Mouse (Mus musculus): ENCODE results near the gene Kif27. TPM values are rescaled to one million over a fixed set of nuclear protein-coding genes. Genes with fewer than 3 reads are reported as not detected.

The Kif27 gene
- polyA plus RNA-seq, 1 experiment: 0.02 TPM

DNA sequence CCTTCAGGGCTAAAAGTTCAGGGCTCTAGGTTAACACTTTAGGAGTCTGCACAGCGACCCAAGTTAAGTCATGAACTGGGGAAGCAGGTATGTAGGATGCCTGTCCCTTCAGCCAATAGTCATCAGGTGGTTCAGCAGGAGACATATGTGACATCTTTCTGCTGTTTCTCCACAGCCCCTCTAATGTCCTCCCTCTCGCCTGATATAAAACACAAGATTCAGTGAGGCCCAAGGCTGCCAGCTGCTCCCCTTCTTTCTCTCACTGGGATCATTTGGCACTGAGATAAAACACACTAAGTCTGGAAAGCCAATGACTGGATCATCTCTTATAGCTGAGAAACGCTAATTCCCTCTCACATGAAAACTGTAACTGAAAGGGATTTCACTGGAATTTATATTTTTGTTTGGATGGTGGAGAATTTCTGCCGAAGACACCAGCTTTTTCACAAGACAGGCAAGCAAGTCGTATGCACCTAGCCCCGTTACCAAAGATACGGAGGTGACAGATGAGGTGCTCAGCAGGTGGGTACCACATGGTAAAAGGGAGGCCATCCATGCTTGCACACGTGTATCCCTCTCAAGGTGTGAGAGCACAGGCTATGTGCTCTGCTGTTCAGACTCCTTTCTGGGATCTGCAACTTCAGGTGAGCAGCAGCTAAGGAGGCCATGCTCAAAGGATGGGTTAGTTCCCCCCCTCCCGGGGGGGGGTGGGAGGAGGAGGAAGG, 56.3 kb downstream of the Kif27 start:
- no peak overlapping the region for H3K4me3 ChIP-seq (ENCODE audit: extremely low read depth, insufficient read depth, insufficient read length)
- H3K27ac ChIP-seq (ENCODE audit: insufficient read depth, low read length): no peak overlapping the region
- H3K27me3 ChIP-seq (ENCODE audit: control insufficient read depth, insufficient read depth, low read length): no peaks in the 10 kb centered on the region
- DNase-seq (ENCODE audit: low read depth in 1 of 2, low spot score in 2 of 2): no peak
- no peaks in the 10 kb centered on the region for H3K4me1 ChIP-seq (ENCODE audit: control insufficient read depth, insufficient read depth, insufficient read length)
- H3K36me3 ChIP-seq (ENCODE audit: control insufficient read depth, insufficient read depth, low read length): no peaks in the 10 kb centered on the region
- TF ChIP-seq POLR2A (IDR thresholded peaks at IDR 0.05; ENCODE audit: low read depth, low read length): no peak
- 86% methylated on average over 9 of the region's 9 CpGs for WGBS

- no peak for TF ChIP-seq POLR2A (IDR thresholded peaks at IDR 0.05; ENCODE audit: low read depth, low read length)
- no peak for TF ChIP-seq CTCF (IDR thresholded peaks at IDR 0.05; ENCODE audit: extremely low read depth, insufficient read depth, insufficient read length, insufficient replicate concordance)
- WGBS: 92% methylated on average over 6 of the region's 6 CpGs
- DNase-seq (ENCODE audit: low read depth in 1 of 2, low spot score in 2 of 2): no peak
- H3K36me3 ChIP-seq (ENCODE audit: control insufficient read depth, insufficient read depth, low read length): no peaks in the 10 kb centered on the region
- H3K4me3 ChIP-seq (ENCODE audit: extremely low read depth, insufficient read depth, insufficient read length): no peak overlapping the region
- no peaks in the 10 kb centered on the region for H3K4me1 ChIP-seq (ENCODE audit: control insufficient read depth, insufficient read depth, insufficient read length)
- H3K27ac ChIP-seq (ENCODE audit: insufficient read depth, low read length): no peak overlapping the region
- no peaks in the 10 kb centered on the region for H3K27me3 ChIP-seq (ENCODE audit: control insufficient read depth, insufficient read depth, low read length)
Observed at GRCm38 (mm10) chr13:58301961-58302360, 57.0 kb downstream of the Kif27 start.

DNA sequence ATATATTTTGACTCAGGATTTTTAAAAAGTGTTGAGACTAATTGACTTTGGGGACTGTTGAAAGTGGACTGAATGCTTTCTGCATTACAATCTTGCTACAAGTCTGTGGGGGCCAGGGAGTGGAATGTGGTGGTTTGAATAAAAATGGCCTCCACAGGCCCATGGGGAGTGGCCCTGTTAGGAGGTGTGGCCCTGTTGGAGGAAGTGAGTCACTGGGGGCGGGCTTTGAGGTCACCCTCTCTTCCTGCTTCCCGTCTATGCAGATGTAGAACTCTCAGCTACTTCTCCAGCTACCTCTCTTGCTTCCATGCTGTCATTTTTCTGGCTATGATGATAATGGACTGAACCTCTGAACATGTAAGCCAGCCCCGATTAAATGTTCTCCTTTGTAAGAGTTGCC, 60.2 kb downstream of the Kif27 start:
- Histone ChIP-seq H3K27me3 (ENCODE audit: control insufficient read depth, insufficient read depth, low read length) (no peaks in the 10 kb centered on the region), H3K4me1 (ENCODE audit: control insufficient read depth, insufficient read depth, insufficient read length) (no peaks in the 10 kb centered on the region), H3K27ac (ENCODE audit: insufficient read depth, low read length) (no peak overlapping the region)

GRCm38 (mm10) chr13:58295582-58295981, 63.3 kb downstream of the Kif27 start:
- 82% methylated on average over 3 of the region's 3 CpGs for WGBS
- no peak for DNase-seq (ENCODE audit: low read depth in 1 of 2, low spot score in 2 of 2)
- H3K36me3 ChIP-seq (ENCODE audit: control insufficient read depth, insufficient read depth, low read length): no peaks in the 10 kb centered on the region
- no peak for TF ChIP-seq POLR2A (IDR thresholded peaks at IDR 0.05; ENCODE audit: low read depth, low read length)
- no peak for TF ChIP-seq CTCF (IDR thresholded peaks at IDR 0.05; ENCODE audit: extremely low read depth, insufficient read depth, insufficient read length, insufficient replicate concordance)
- no peaks in the 10 kb centered on the region for H3K27me3 ChIP-seq (ENCODE audit: control insufficient read depth, insufficient read depth, low read length)
- no peak overlapping the region for H3K27ac ChIP-seq (ENCODE audit: insufficient read depth, low read length)
- no peak overlapping the region for H3K4me3 ChIP-seq (ENCODE audit: extremely low read depth, insufficient read depth, insufficient read length)
- H3K4me1 ChIP-seq (ENCODE audit: control insufficient read depth, insufficient read depth, insufficient read length): no peaks in the 10 kb centered on the region

More for the DNA sequence above, 60.2 kb downstream of the Kif27 start:
- no peak for TF ChIP-seq CTCF (IDR thresholded peaks at IDR 0.05; ENCODE audit: extremely low read depth, insufficient read depth, insufficient read length, insufficient replicate concordance)
- TF ChIP-seq POLR2A (IDR thresholded peaks at IDR 0.05; ENCODE audit: low read depth, low read length): no peak
- 80% methylated on average over 3 of the region's 3 CpGs for whole genome bisulfite sequencing
- DNase-seq (ENCODE audit: low read depth in 1 of 2, low spot score in 2 of 2): no peak
- Histone ChIP-seq H3K36me3 (ENCODE audit: control insufficient read depth, insufficient read depth, low read length) (no peaks in the 10 kb centered on the region), H3K4me3 (ENCODE audit: extremely low read depth, insufficient read depth, insufficient read length) (no peak overlapping the region)

DNA sequence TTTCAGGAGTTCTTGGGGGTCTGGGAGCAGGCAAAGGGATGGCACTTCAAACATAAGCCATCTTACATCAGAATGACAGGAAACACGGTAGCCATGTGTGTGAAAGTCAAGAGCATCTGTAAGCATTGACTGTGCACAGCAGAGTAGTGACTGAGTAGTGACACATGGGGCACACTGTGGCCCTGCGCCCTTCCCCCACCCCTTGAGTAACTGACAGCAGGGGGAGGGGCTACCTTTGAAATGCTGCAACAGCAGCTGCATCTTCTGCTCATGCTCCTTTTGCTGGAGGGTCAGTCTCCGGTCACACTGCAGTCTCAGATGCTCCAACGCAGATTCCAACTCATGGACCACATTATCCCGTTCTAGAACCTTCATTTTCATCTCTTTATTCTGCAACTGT, 66.1 kb downstream of the Kif27 start:
- no peak overlapping the region for H3K27ac ChIP-seq (ENCODE audit: insufficient read depth, low read length)
- no peaks in the 10 kb centered on the region for H3K27me3 ChIP-seq (ENCODE audit: control insufficient read depth, insufficient read depth, low read length)
- H3K4me3 ChIP-seq (ENCODE audit: extremely low read depth, insufficient read depth, insufficient read length): no peak overlapping the region
- TF ChIP-seq CTCF (IDR thresholded peaks at IDR 0.05; ENCODE audit: extremely low read depth, insufficient read depth, insufficient read length, insufficient replicate concordance) (no peak), POLR2A (IDR thresholded peaks at IDR 0.05; ENCODE audit: low read depth, low read length) (no peak)
- DNase-seq (ENCODE audit: low read depth in 1 of 2, low spot score in 2 of 2): no peak
- H3K36me3 ChIP-seq (ENCODE audit: control insufficient read depth, insufficient read depth, low read length): no peaks in the 10 kb centered on the region
- H3K4me1 ChIP-seq (ENCODE audit: control insufficient read depth, insufficient read depth, insufficient read length): no peaks in the 10 kb centered on the region
- 73% methylated on average over 5 of the region's 5 CpGs for WGBS

DNA sequence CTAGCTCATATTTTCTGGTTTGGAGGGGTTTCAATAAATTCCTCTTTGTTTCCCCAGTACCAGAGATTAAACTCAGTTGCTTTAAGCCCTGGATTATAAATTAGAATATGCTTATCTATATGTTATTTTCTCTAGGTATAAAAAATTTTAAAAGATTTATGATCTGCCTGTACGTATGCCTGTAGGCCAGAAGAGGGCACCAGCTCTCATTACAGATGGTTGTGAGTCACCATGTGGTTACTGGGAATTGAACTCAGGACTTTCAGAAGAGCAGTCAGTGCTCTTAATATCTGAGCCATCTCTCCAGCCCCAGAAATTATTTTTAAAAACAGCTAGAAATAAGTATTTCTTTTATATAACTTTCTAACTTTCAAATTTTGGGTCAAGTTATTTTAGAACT, 69.6 kb downstream of the Kif27 start:
- 79% methylated on average over 1 of the region's 1 CpGs for WGBS
- TF ChIP-seq CTCF (IDR thresholded peaks at IDR 0.05; ENCODE audit: extremely low read depth, insufficient read depth, insufficient read length, insufficient replicate concordance) (no peak), POLR2A (IDR thresholded peaks at IDR 0.05; ENCODE audit: low read depth, low read length) (no peak)
- Histone ChIP-seq H3K36me3 (ENCODE audit: control insufficient read depth, insufficient read depth, low read length) (no peaks in the 10 kb centered on the region), H3K27me3 (ENCODE audit: control insufficient read depth, insufficient read depth, low read length) (no peaks in the 10 kb centered on the region), H3K4me1 (ENCODE audit: control insufficient read depth, insufficient read depth, insufficient read length) (no peaks in the 10 kb centered on the region), H3K4me3 (ENCODE audit: extremely low read depth, insufficient read depth, insufficient read length) (no peak overlapping the region), H3K27ac (ENCODE audit: insufficient read depth, low read length) (no peak overlapping the region)
- DNase-seq (ENCODE audit: low read depth in 1 of 2, low spot score in 2 of 2): no peak

DNA sequence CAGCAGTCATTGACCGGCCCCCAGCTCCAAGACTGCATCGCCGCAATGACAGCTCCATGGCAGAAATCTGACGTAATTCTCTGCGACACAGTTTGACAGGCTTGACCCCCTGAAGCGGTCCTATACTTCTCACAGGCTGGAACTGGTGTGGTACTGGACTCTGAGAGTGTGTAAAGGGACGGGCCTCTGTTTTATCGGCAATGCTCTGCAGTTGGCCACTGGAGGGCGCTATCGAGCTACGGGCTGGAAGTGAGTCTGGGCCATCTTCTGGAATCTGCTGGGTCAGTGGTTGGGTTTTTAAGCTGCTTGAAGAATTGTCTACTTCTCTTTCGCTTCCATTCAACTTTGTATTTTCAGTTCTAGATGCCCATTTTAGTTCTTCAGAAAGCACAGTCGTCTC, 71.1 kb downstream of the Kif27 start:
- no peak overlapping the region for H3K27ac ChIP-seq (ENCODE audit: insufficient read depth, low read length)
- H3K36me3 ChIP-seq (ENCODE audit: control insufficient read depth, insufficient read depth, low read length): no peaks in the 10 kb centered on the region
- 21% methylated on average over 13 of the region's 13 CpGs for WGBS
- no peak overlapping the region for H3K4me3 ChIP-seq (ENCODE audit: extremely low read depth, insufficient read depth, insufficient read length)
- no peak for TF ChIP-seq POLR2A (IDR thresholded peaks at IDR 0.05; ENCODE audit: low read depth, low read length)
- peak; percentile 94 for TF ChIP-seq CTCF (IDR thresholded peaks at IDR 0.05; ENCODE audit: extremely low read depth, insufficient read depth, insufficient read length, insufficient replicate concordance)
- no peaks in the 10 kb centered on the region for H3K27me3 ChIP-seq (ENCODE audit: control insufficient read depth, insufficient read depth, low read length)
- peak; percentile 41 to 76 for DNase-seq (ENCODE audit: low read depth in 1 of 2, low spot score in 2 of 2)
- no peaks in the 10 kb centered on the region for H3K4me1 ChIP-seq (ENCODE audit: control insufficient read depth, insufficient read depth, insufficient read length)
